Mouse (Mus musculus) gastrocnemius, adult 18-20 months (tissue): ENCODE results near the gene Fbxw18. TPM values are rescaled to one million over a fixed set of nuclear protein-coding genes. Genes with fewer than 3 reads are reported as not detected.
"Not testable (repeated sequence)": the region's sequence is repeated elsewhere in the genome, so short reads cannot be mapped to it uniquely, and the experiment has no call there.

ENCODE experiments used
- DNase-seq: peaks from one replicate; pipeline ENCODE4 v3.0.0; 2021; ENCODE audit warnings: low spot score
- long read RNA-seq, 2 experiments: library from polyadenylated mRNA; stranded (forward); transcript quantifications; one replicate each; pipeline ENCODE4 v2.0.0; 2021
- total RNA-seq, 2 experiments: library from RNA; stranded (reverse); gene quantifications; 2 replicates each; pipeline ENCODE4 v1.2.3; 2021

The Fbxw18 gene
- not detected for total RNA-seq
- long read RNA-seq, experiment 1 = 0 reads
- long read RNA-seq, experiment 2 = 0 reads

- DNase-seq = not testable (repeated sequence)
Observed at GRCm38 (mm10) chr9:109702600-109702999, at the start of gene Fbxw18. Gene Fbxw18, minus strand, starts transcription at chr9:109702700.

- DNase-seq = not testable (repeated sequence)
Observed at GRCm38 (mm10) chr9:109745989-109746388, 43.5 kb upstream of the Fbxw18 start, which contains the start of gene Fbxw26. Gene Fbxw26, minus strand, starts transcription at chr9:109746089.

- peak; percentile 10 for DNase-seq
Observed at GRCm38 (mm10) chr9:109685299-109685698, 17.2 kb downstream of the Fbxw18 start.

- DNase-seq = not testable (repeated sequence)
Observed at GRCm38 (mm10) chr9:109664552-109664951, 37.9 kb downstream of the Fbxw18 start, which contains the start of gene Fbxw25. Gene Fbxw25, minus strand, starts transcription at chr9:109664652.

Other genes starting within 250 kb of the Fbxw18 start
- not detected for gene Fbxw19, start 206.8 kb downstream of the Fbxw18 start, total RNA-seq
- gene Fbxw15, start 134.4 kb downstream of the Fbxw18 start, total RNA-seq = not detected
- not detected for gene Fbxw24, start 76.6 kb downstream of the Fbxw18 start, total RNA-seq
- gene Fbxw25, start 38.0 kb downstream of the Fbxw18 start, total RNA-seq = not detected
- gene Fbxw26, start 43.4 kb upstream of the Fbxw18 start, total RNA-seq = not detected
- gene Fbxw27, start 88.0 kb upstream of the Fbxw18 start, total RNA-seq = not detected
- gene Spink8, start 109.6 kb upstream of the Fbxw18 start, total RNA-seq = not detected
- 10 to 100 TPM; 28.8 to 30.8 TPM for gene Nme6, start 130.0 kb upstream of the Fbxw18 start, total RNA-seq
- gene Camp, start 146.9 kb upstream of the Fbxw18 start, total RNA-seq = not detected
- gene Cdc25a, start 172.9 kb upstream of the Fbxw18 start, total RNA-seq = 1 to 10 TPM; 3.9 to 4.7 TPM
- 100 to 1,000 TPM; 514 to 562 TPM for gene Map4, start 228.8 kb upstream of the Fbxw18 start, total RNA-seq